Mouse (Mus musculus) T-helper 2 cell (primary cell): ENCODE measurements around the gene Sub1.

ENCODE experiments used
- in situ Hi-C: fragments of 300-600 bp; cut with MboI, MseI; formaldehyde crosslinking; loops from one replicate; pipeline ENCODE4 v1.15.1; 2025; ENCODE audit warnings: high pct_unique_total_duplicates

The Sub1 gene

DNA sequence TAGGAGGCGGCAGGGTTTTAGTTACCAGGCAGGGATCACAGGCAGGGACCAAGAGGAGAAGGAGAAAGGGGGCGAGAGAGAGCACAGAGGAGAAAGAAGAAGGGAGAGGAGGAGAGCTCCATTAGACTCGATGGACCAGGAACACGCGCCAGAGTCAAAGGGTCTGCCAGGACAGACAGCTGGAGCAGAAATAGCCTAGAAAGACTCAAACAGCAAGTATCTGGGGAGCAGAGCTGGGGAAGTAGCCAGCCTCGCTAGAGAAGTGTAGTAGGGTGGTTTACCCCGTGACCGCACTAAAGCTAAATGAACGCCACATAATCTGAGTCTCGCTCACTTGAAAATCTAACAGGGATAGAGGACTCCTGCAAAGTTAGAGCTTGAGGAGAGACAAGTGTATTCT is 26.2 kb downstream of the Sub1 start:
- in situ Hi-C loops: no loop called here

- in situ Hi-C loops: loop anchor here (5.0 kb wide), 1 partner anchor 562 kb away; no protein-coding TSS in a partner anchor
Measured at GRCm38 (mm10) chr15:11968851-11969250, 27.9 kb downstream of the Sub1 start.

DNA sequence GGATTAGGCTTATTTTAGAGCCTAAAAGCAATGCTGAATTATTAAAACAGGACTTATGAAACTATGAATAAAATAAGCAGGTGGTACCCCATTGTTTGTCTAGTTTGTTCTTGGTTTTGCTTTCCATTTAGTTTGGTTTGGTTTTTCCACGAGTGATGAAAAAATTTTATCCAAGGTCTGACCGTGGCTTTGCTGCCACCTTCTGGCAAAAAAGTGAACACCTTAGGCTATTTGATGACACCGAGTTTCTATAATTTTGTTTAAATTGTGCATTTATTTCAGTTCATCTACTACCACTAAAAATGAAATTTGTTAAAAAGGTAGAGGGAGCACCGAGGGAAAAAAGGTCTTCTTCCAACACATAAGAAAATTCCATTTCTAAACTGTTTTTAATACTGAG is 30.4 kb downstream of the Sub1 start:
- in situ Hi-C loops: loop anchor here (5.0 kb wide), 1 partner anchor 559 kb away; no protein-coding TSS in a partner anchor

- in situ Hi-C loops: loop anchor here (5.0 kb wide), 1 partner anchor 558 kb away; no protein-coding TSS in a partner anchor
Measured at GRCm38 (mm10) chr15:11965201-11965845, 31.5 kb downstream of the Sub1 start.

GRCm38 (mm10) chr15:11963791-11964525 is 32.8 kb downstream of the Sub1 start:
- in situ Hi-C loops: loop anchor here (5.0 kb wide), 1 partner anchor 372 kb away; no protein-coding TSS in a partner anchor

DNA sequence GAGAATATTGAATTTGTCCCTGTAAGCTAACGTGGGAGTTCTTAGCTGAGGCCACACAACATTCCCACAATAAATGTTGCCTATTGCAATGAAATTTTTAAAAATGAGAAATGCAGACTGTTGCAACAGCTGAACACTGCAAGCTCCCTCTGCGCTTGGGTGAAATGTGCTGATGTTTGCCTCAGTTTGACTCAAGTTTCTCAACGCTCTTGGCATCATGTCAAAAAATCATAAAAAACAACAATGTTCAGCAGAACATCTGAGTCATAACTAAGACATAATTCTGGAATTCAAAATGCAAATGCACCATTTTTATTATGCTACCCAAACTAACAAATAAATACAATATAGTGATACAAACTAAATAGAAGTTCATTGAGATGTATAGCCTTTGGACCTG is 37.1 kb downstream of the Sub1 start:
- in situ Hi-C loops: loop anchor here (5.0 kb wide), 1 partner anchor 367 kb away; no protein-coding TSS in a partner anchor

DNA sequence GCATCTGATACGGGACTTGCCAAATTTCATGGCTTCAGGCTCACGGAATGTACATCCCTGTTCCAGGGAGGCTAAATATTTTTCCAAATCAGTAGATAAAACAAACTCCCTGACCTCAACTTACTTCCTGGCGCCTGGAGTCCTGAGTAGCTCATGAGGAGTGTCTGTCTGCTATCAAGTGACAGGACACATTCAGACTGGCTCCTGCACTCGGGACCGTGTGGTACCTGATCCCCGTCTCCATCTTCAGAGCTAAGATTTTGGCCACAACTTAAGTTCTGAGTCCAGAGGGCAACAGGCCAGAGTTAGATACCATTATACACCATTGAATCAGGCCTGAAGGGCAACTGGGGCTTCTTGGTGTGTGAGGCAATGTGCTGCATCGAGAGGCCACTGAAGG is 40.7 kb downstream of the Sub1 start:
- in situ Hi-C loops: no loop called here

GRCm38 (mm10) chr15:11954190-11954589 is 42.6 kb downstream of the Sub1 start:
- in situ Hi-C loops: no loop called here

GRCm38 (mm10) chr15:11952159-11952558 is 44.6 kb downstream of the Sub1 start:
- in situ Hi-C loops: no loop called here

GRCm38 (mm10) chr15:11951181-11951580 is 45.6 kb downstream of the Sub1 start:
- in situ Hi-C loops: no loop called here

DNA sequence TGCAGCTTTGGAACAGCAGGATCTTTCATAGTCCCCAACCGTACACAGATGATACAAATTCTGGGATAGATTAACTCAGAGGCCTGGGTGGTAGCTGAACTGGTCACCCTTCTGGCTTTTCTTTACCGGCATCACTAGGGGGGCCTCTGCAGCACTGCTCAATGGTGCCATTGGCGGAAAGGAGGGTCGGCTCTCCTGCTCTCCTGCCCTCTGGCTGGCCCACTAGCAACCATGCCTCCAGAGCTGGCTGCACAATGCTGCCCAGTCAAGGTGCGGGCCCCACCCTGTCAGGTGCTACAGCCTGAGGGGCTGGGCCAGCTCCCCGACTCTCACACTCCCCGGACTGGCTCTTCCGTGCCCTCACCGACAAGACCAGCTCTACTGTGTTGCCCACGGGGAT is 46.6 kb downstream of the Sub1 start:
- in situ Hi-C loops: no loop called here

DNA sequence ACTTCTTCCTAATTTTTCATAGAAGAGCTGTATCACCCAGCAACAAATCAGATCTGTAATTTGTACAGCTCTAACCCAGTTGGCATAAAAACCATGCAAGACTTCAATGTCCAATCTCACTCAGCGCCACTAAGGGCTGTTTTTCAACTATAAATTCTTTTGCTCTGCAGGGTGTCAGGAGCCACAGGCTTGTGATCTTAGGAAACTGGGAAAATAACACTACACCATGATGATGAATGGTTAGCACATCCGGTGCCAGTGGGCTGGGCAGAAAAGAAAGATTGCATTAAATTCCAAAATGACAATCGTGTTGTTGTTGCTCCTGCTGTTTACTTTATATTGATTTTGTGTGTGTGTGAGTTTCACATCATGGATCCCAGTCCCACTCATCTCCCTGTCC is 47.3 kb downstream of the Sub1 start:
- in situ Hi-C loops: no loop called here

- in situ Hi-C loops: no loop called here
Measured at GRCm38 (mm10) chr15:11940855-11941254, 55.9 kb downstream of the Sub1 start.
